Mouse (Mus musculus): ENCODE data around the gene Marco. TPM values are rescaled to one million over a fixed set of nuclear protein-coding genes. Genes with fewer than 3 reads are reported as not detected.

Marco gene
- polyA plus RNA-seq, 1 experiment from 2014 or later = 0.09 TPM

DNA sequence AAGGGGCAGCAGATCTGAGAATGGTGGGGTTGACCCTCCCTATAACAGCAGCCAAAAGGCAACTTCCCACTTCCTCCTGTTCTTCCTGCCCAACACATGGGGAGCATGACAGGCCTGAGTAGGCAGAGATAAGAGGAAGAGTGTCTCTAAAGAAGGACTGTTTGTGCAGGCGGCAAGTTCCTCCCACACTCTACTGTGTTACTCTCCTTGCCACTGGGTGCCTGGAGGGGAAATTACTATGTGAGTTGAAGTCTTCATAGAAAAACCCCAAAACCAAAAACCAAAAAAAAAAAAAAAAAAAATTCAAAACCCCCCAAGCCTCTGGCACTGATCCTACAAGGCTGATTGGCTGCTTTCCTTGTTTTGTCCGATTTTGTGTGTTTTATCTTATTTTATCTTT is 55.2 kb downstream of the Marco start:
- Histone ChIP-seq H3K9me3 (ENCODE audit: low read depth, low read length) (no peaks in the 10 kb centered on the region), H3K27me3 (ENCODE audit: insufficient read depth, low read length) (no peaks in the 10 kb centered on the region), H3K4me2 (no peak overlapping the region), H3K4me1 (ENCODE audit: insufficient read depth) (no peaks in the 10 kb centered on the region), H3K27ac (ENCODE audit: low read depth) (no peak overlapping the region), H3K9ac (no peak overlapping the region), H3K4me3 (ENCODE audit: low read depth, low read length) (no peak overlapping the region), H3K36me3 (ENCODE audit: insufficient read depth) (no peaks in the 10 kb centered on the region)
- 32% methylated on average over 2 of the region's 2 CpGs for WGBS
- ATAC-seq (ENCODE audit: insufficient read depth) = no peak
- DNase-seq = no peak
- no peak for TF ChIP-seq CTCF (IDR thresholded peaks at IDR 0.05; ENCODE audit: low read depth)

- no peak overlapping the region for H3K4me2 ChIP-seq
Measured at GRCm38 (mm10) chr1:120443228-120443639, 61.6 kb downstream of the Marco start.

GRCm38 (mm10) chr1:120441587-120441986 is 63.2 kb downstream of the Marco start:
- no peak overlapping the region for H3K27ac ChIP-seq (ENCODE audit: low read depth)
- 43% methylated on average over 2 of the region's 2 CpGs for WGBS
- no peak for TF ChIP-seq CTCF (IDR thresholded peaks at IDR 0.05; ENCODE audit: low read depth)
- no peak overlapping the region for H3K4me2 ChIP-seq
- no peak overlapping the region for H3K9ac ChIP-seq
- H3K4me3 ChIP-seq (ENCODE audit: low read depth, low read length) = no peak overlapping the region
- H3K36me3 ChIP-seq (ENCODE audit: insufficient read depth) = no peaks in the 10 kb centered on the region
- H3K4me1 ChIP-seq (ENCODE audit: insufficient read depth) = no peaks in the 10 kb centered on the region
- ATAC-seq (ENCODE audit: insufficient read depth) (no peak), DNase-seq (no peak)
- no peaks in the 10 kb centered on the region for H3K27me3 ChIP-seq (ENCODE audit: insufficient read depth, low read length)
- no peaks in the 10 kb centered on the region for H3K9me3 ChIP-seq (ENCODE audit: low read depth, low read length)

More at GRCm38 (mm10) chr1:120443228-120443639, 61.6 kb downstream of the Marco start:
- no peak for TF ChIP-seq CTCF (IDR thresholded peaks at IDR 0.05; ENCODE audit: low read depth)
- 80% methylated on average over 3 of the region's 3 CpGs for WGBS
- no peaks in the 10 kb centered on the region for H3K4me1 ChIP-seq (ENCODE audit: insufficient read depth)
- no peaks in the 10 kb centered on the region for H3K27me3 ChIP-seq (ENCODE audit: insufficient read depth, low read length)
- H3K36me3 ChIP-seq (ENCODE audit: insufficient read depth) = no peaks in the 10 kb centered on the region
- no peak for ATAC-seq (ENCODE audit: insufficient read depth)
- H3K27ac ChIP-seq (ENCODE audit: low read depth) = no peak overlapping the region
- no peaks in the 10 kb centered on the region for H3K9me3 ChIP-seq (ENCODE audit: low read depth, low read length)
- H3K9ac ChIP-seq = no peak overlapping the region
- DNase-seq = no peak
- no peak overlapping the region for H3K4me3 ChIP-seq (ENCODE audit: low read depth, low read length)

DNA sequence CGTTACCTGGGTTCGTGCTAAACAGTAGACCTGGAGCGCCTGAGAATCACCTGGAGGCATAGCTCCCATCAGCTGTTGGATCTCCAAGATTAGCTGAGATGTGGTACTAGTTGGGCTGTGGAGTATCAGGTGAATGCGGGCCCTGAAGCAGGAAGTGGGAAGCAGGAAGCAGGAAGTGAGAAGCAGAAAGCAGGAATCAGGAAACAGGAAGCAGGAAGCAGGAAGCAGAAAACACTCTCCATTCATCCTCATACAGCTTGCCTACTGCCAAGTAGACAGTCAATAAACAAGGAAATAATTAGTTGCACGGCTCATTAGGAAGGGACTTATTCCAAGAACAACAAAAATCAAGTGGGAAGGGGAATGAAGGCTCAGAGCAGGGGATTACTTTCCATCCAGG is 69.2 kb downstream of the Marco start:
- ATAC-seq (ENCODE audit: insufficient read depth) = no peak
- no peak for TF ChIP-seq CTCF (IDR thresholded peaks at IDR 0.05; ENCODE audit: low read depth)
- no peak overlapping the region for H3K27ac ChIP-seq (ENCODE audit: low read depth)

GRCm38 (mm10) chr1:120430171-120430570 is 74.7 kb downstream of the Marco start:
- Histone ChIP-seq H3K4me3 (ENCODE audit: low read depth, low read length) (no peak overlapping the region), H3K4me2 (no peak overlapping the region), H3K9me3 (ENCODE audit: low read depth, low read length) (no peaks in the 10 kb centered on the region), H3K36me3 (ENCODE audit: insufficient read depth) (no peaks in the 10 kb centered on the region), H3K27me3 (ENCODE audit: insufficient read depth, low read length) (no peaks in the 10 kb centered on the region), H3K27ac (ENCODE audit: low read depth) (no peak overlapping the region), H3K9ac (no peak overlapping the region), H3K4me1 (ENCODE audit: insufficient read depth) (no peaks in the 10 kb centered on the region)
- DNase-seq (no peak), ATAC-seq (ENCODE audit: insufficient read depth) (no peak)
- WGBS = 58% methylated on average over 5 of the region's 5 CpGs
- no peak for TF ChIP-seq CTCF (IDR thresholded peaks at IDR 0.05; ENCODE audit: low read depth)

More for the DNA sequence above, 69.2 kb downstream of the Marco start:
- Histone ChIP-seq H3K9me3 (ENCODE audit: low read depth, low read length) (no peaks in the 10 kb centered on the region), H3K27me3 (ENCODE audit: insufficient read depth, low read length) (no peaks in the 10 kb centered on the region), H3K4me2 (no peak overlapping the region), H3K4me1 (ENCODE audit: insufficient read depth) (no peaks in the 10 kb centered on the region), H3K4me3 (ENCODE audit: low read depth, low read length) (no peak overlapping the region), H3K9ac (no peak overlapping the region), H3K36me3 (ENCODE audit: insufficient read depth) (no peaks in the 10 kb centered on the region)
- WGBS = 85% methylated on average over 5 of the region's 5 CpGs
- DNase-seq = no peak

DNA sequence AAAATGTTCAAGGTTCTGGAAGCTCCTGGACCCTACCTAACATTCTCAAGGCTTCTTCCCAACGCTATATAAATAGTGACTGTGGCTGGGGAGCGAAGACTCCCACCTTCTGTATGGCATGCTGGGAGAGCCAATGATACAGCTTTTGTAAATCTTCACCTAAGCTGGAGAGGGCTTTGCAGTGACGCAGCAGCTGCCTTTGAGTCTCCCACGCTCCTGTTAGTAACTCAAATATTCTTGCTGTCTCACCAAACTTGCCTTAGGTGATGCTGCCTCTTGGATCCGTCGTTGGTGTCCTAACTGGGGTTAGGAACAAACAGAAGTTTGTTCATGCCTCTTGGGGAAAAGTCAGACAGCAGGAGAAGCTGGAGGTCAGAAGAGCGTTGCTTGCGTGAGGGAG is 79.2 kb downstream of the Marco start:
- Histone ChIP-seq H3K4me3 (ENCODE audit: low read depth, low read length) (no peak overlapping the region), H3K4me2 (no peak overlapping the region), H3K27me3 (ENCODE audit: insufficient read depth, low read length) (no peaks in the 10 kb centered on the region), H3K36me3 (ENCODE audit: insufficient read depth) (no peaks in the 10 kb centered on the region), H3K27ac (ENCODE audit: low read depth) (no peak overlapping the region), H3K9ac (no peak overlapping the region), H3K4me1 (ENCODE audit: insufficient read depth) (no peaks in the 10 kb centered on the region), H3K9me3 (ENCODE audit: low read depth, low read length) (no peaks in the 10 kb centered on the region)
- no peak for DNase-seq
- WGBS = 50% methylated on average over 8 of the region's 8 CpGs
- no peak for ATAC-seq (ENCODE audit: insufficient read depth)
- no peak for TF ChIP-seq CTCF (IDR thresholded peaks at IDR 0.05; ENCODE audit: low read depth)

Other genes starting within 250 kb of the Marco start
- gene Steap3, start 232.3 kb downstream of the Marco start, polyA plus RNA-seq (2014; fragmentation: Nextera tagmentation; extraction: Ambion mirVana) = 2.3 and 2.9 TPM in 2 replicates
- 0.12 and 0.20 TPM in 2 replicates for gene C1ql2, start 164.4 kb downstream of the Marco start, polyA plus RNA-seq (2014; fragmentation: Nextera tagmentation; extraction: Ambion mirVana)
- gene En1, start 97.4 kb upstream of the Marco start, polyA plus RNA-seq (2014; fragmentation: Nextera tagmentation; extraction: Ambion mirVana) = not detected in 2 replicates

Data from lung, embryonic 14.5 days (tissue).